In genomic region chr16:8823661-8824060, GRCm38 (mm10) we compare ENCODE assay signal across 1 mouse cellular context.
TF ChIP-seq lines count a peak whose summit lies in the region.

No protein-coding gene starts in this region.

TF ChIP-seq in CH12.LX, 34 proteins besides CTCF, POLR2A, EP300 and RAD21 (continued from another document):
- TF ChIP-seq IRF4 (IDR thresholded peaks at IDR 0.05; ENCODE audit: low read depth, low read length) (0 out of 2 replicates have a peak, but pooled peaks have one; percentile 21), ZC3H11A (IDR thresholded peaks at IDR 0.05; ENCODE audit: low read depth, low read length) (no peak), HCFC1 (IDR thresholded peaks at IDR 0.05; ENCODE audit: low read depth, low read length) (peak; percentile 99), POLR2AphosphoS2 (IDR thresholded peaks at IDR 0.05; ENCODE audit: low read depth, low read length) (no peak), ZKSCAN1 (IDR thresholded peaks at IDR 0.05; ENCODE audit: borderline replicate concordance, low read depth, low read length) (no peak), MEF2A (IDR thresholded peaks at IDR 0.05; ENCODE audit: borderline replicate concordance, low read depth, low read length) (0 out of 2 replicates have a peak, but pooled peaks have one; percentile 17), KAT2A (IDR thresholded peaks at IDR 0.05; ENCODE audit: insufficient replicate concordance, low read length) (peak; percentile 91; the same call in 1 of the 2 replicates)
